Mouse (Mus musculus): ENCODE results near the gene Neu2. TPM values are rescaled to one million over a fixed set of nuclear protein-coding genes. Genes with fewer than 3 reads are reported as not detected.
"Not testable (repeated sequence)": the region's sequence is repeated elsewhere in the genome, so short reads cannot be mapped to it uniquely, and the experiment has no call there.

Neu2 gene
- not detected in 2 replicates for polyA plus RNA-seq (2015; fragmentation: Nextera tagmentation; extraction: Ambion mirVana)

GRCm38 (mm10) chr1:87509561-87510165, at the start of gene Neu2:
Gene Neu2, plus strand, starts transcription at chr1:87509889.
- peak; percentile 61 for ATAC-seq
- Histone ChIP-seq H3K4me2 (replicated peaks) (peak within 1 kb of the TSS; percentile 98), H3K9me3 (no peaks in the 10 kb centered on the region), H3K9ac (replicated peaks) (peak within 1 kb of the TSS; percentile 80), H3K27ac (no peak within 1 kb of the TSS), H3K27me3 (peaks cover 39% of the 10 kb centered on the region), H3K36me3 (no peaks in the 10 kb centered on the region), H3K4me1 (replicated peaks) (peaks cover 13% of the 10 kb centered on the region), H3K4me3 (replicated peaks) (peak within 1 kb of the TSS; percentile 75)
- WGBS = 2% methylated on average over 56 of the region's 56 CpGs

GRCm38 (mm10) chr1:87467469-87467868, 42.2 kb upstream of the Neu2 start:
- no peaks in the 10 kb centered on the region for H3K27me3 ChIP-seq
- H3K4me1 ChIP-seq (replicated peaks) = no peaks in the 10 kb centered on the region
- H3K4me3 ChIP-seq (replicated peaks) = no peak overlapping the region
- H3K4me2 ChIP-seq (replicated peaks) = no peak overlapping the region
- H3K9me3 ChIP-seq = no peaks in the 10 kb centered on the region
- WGBS = 85% methylated on average over 9 of the region's 9 CpGs
- H3K27ac ChIP-seq = no peak overlapping the region
- H3K9ac ChIP-seq (replicated peaks) = no peak overlapping the region
- H3K36me3 ChIP-seq = no peaks in the 10 kb centered on the region
- ATAC-seq = no peak

GRCm38 (mm10) chr1:87468321-87468720, 41.4 kb upstream of the Neu2 start:
- Histone ChIP-seq H3K4me1 (replicated peaks) (no peaks in the 10 kb centered on the region), H3K27me3 (no peaks in the 10 kb centered on the region), H3K4me3 (replicated peaks) (no peak overlapping the region), H3K27ac (no peak overlapping the region), H3K9ac (replicated peaks) (no peak overlapping the region), H3K36me3 (no peaks in the 10 kb centered on the region), H3K9me3 (no peaks in the 10 kb centered on the region), H3K4me2 (replicated peaks) (no peak overlapping the region)
- no peak for ATAC-seq
- WGBS = 82% methylated on average over 6 of the region's 6 CpGs

- H3K9ac ChIP-seq (replicated peaks); H3K4me3 ChIP-seq (replicated peaks); H3K4me1 ChIP-seq (replicated peaks); H3K9me3 ChIP-seq; ATAC-seq; H3K4me2 ChIP-seq (replicated peaks); H3K36me3 ChIP-seq; H3K27me3 ChIP-seq; H3K27ac ChIP-seq: not testable (repeated sequence)
- 32% methylated on average over 7 of the region's 10 CpGs for WGBS
Observed at GRCm38 (mm10) chr1:87469971-87470370, 39.7 kb upstream of the Neu2 start, which contains the start of gene Snorc. Gene Snorc, plus strand, starts transcription at chr1:87470271.

GRCm38 (mm10) chr1:87471914-87472313, 37.8 kb upstream of the Neu2 start:
- Histone ChIP-seq H3K9me3 (no peaks in the 10 kb centered on the region), H3K27me3 (peaks cover 24% of the 10 kb centered on the region), H3K4me1 (replicated peaks) (peaks cover 11% of the 10 kb centered on the region), H3K36me3 (no peaks in the 10 kb centered on the region), H3K4me2 (replicated peaks) (no peak overlapping the region), H3K4me3 (replicated peaks) (no peak overlapping the region), H3K27ac (no peak overlapping the region), H3K9ac (replicated peaks) (no peak overlapping the region)
- WGBS = 90% methylated on average over 7 of the region's 7 CpGs
- ATAC-seq = no peak

- 83% methylated on average over 7 of the region's 7 CpGs for WGBS
- H3K9ac ChIP-seq (replicated peaks) = no peak overlapping the region
- H3K4me2 ChIP-seq (replicated peaks) = no peak overlapping the region
- H3K36me3 ChIP-seq = no peaks in the 10 kb centered on the region
- no peak overlapping the region for H3K27ac ChIP-seq
- no peak for ATAC-seq
- H3K27me3 ChIP-seq = peaks cover 30% of the 10 kb centered on the region
- H3K4me1 ChIP-seq (replicated peaks) = peaks cover 11% of the 10 kb centered on the region
- no peak overlapping the region for H3K4me3 ChIP-seq (replicated peaks)
- no peaks in the 10 kb centered on the region for H3K9me3 ChIP-seq
Observed at GRCm38 (mm10) chr1:87472576-87472975, 37.1 kb upstream of the Neu2 start.

GRCm38 (mm10) chr1:87475076-87475895, 34.4 kb upstream of the Neu2 start:
- peaks cover 11% of the 10 kb centered on the region for H3K4me1 ChIP-seq (replicated peaks)
- WGBS = 2% methylated on average over 41 of the region's 42 CpGs
- H3K4me3 ChIP-seq (replicated peaks) = peak overlapping the region; percentile 41
- H3K27me3 ChIP-seq = peaks cover 31% of the 10 kb centered on the region
- peak; percentile 61 for ATAC-seq
- peak overlapping the region; percentile 48; the same call in 1 of the 2 replicates for H3K9ac ChIP-seq (replicated peaks)
- H3K36me3 ChIP-seq = no peaks in the 10 kb centered on the region
- H3K4me2 ChIP-seq (replicated peaks) = peak overlapping the region; percentile 79
- no peak overlapping the region for H3K27ac ChIP-seq
- no peaks in the 10 kb centered on the region for H3K9me3 ChIP-seq

- peaks cover 1% of the 10 kb centered on the region; the same call in 1 of the 2 replicates for H3K27me3 ChIP-seq
- no peak overlapping the region for H3K4me2 ChIP-seq (replicated peaks)
- no peaks in the 10 kb centered on the region for H3K9me3 ChIP-seq
- H3K4me3 ChIP-seq (replicated peaks) = no peak overlapping the region
- no peaks in the 10 kb centered on the region for H3K36me3 ChIP-seq
- 88% methylated on average over 4 of the region's 4 CpGs for WGBS
- ATAC-seq = no peak
- H3K27ac ChIP-seq = no peak overlapping the region
- no peaks in the 10 kb centered on the region for H3K4me1 ChIP-seq (replicated peaks)
- H3K9ac ChIP-seq (replicated peaks) = no peak overlapping the region
Observed at GRCm38 (mm10) chr1:87482546-87482945, 27.1 kb upstream of the Neu2 start.

- Histone ChIP-seq H3K9ac (replicated peaks) (no peak overlapping the region), H3K4me1 (replicated peaks) (no peaks in the 10 kb centered on the region), H3K36me3 (no peaks in the 10 kb centered on the region), H3K9me3 (no peaks in the 10 kb centered on the region), H3K4me3 (replicated peaks) (no peak overlapping the region), H3K27ac (no peak overlapping the region), H3K27me3 (no peaks in the 10 kb centered on the region), H3K4me2 (replicated peaks) (no peak overlapping the region)
- WGBS = 82% methylated on average over 6 of the region's 6 CpGs
- ATAC-seq = no peak
Observed at GRCm38 (mm10) chr1:87486386-87486785, 23.3 kb upstream of the Neu2 start.

GRCm38 (mm10) chr1:87492285-87492684, 17.4 kb upstream of the Neu2 start:
- Histone ChIP-seq H3K4me2 (replicated peaks) (no peak overlapping the region), H3K4me3 (replicated peaks) (no peak overlapping the region), H3K27ac (no peak overlapping the region), H3K4me1 (replicated peaks) (no peaks in the 10 kb centered on the region), H3K36me3 (no peaks in the 10 kb centered on the region), H3K9ac (replicated peaks) (no peak overlapping the region), H3K27me3 (no peaks in the 10 kb centered on the region), H3K9me3 (no peaks in the 10 kb centered on the region)
- no peak for ATAC-seq
- 91% methylated on average over 3 of the region's 3 CpGs for WGBS

- Histone ChIP-seq H3K9me3 (no peaks in the 10 kb centered on the region), H3K4me1 (replicated peaks) (no peaks in the 10 kb centered on the region), H3K4me3 (replicated peaks) (no peak overlapping the region), H3K36me3 (no peaks in the 10 kb centered on the region), H3K27ac (no peak overlapping the region), H3K9ac (replicated peaks) (no peak overlapping the region), H3K27me3 (no peaks in the 10 kb centered on the region), H3K4me2 (replicated peaks) (no peak overlapping the region)
- 73% methylated on average over 4 of the region's 4 CpGs for WGBS
- no peak for ATAC-seq
Observed at GRCm38 (mm10) chr1:87493542-87493941, 16.1 kb upstream of the Neu2 start.

GRCm38 (mm10) chr1:87505524-87505923, 4.2 kb upstream of the Neu2 start:
- H3K4me2 ChIP-seq (replicated peaks) = no peak overlapping the region
- WGBS = 90% methylated on average over 4 of the region's 4 CpGs
- H3K9ac ChIP-seq (replicated peaks) = no peak overlapping the region
- H3K9me3 ChIP-seq = no peaks in the 10 kb centered on the region
- H3K27ac ChIP-seq = no peak overlapping the region
- no peak for ATAC-seq
- H3K4me3 ChIP-seq (replicated peaks) = no peak overlapping the region
- H3K27me3 ChIP-seq = peaks cover 24% of the 10 kb centered on the region
- H3K4me1 ChIP-seq (replicated peaks) = peaks cover 10% of the 10 kb centered on the region
- H3K36me3 ChIP-seq = no peaks in the 10 kb centered on the region
